Mouse (Mus musculus) layer of hippocampus, adult 8-10 months (tissue): ENCODE results near the gene Ccl27a. TPM values are rescaled to one million over a fixed set of nuclear protein-coding genes. Genes with fewer than 3 reads are reported as not detected.

ENCODE experiments used
- DNase-seq, 2 experiments: peaks; one replicate each; pipeline ENCODE4 v3.0.0; 2022; ENCODE audit warnings: low spot score in 2 of 2
- total RNA-seq, 4 experiments: library from RNA; stranded (reverse); gene quantifications; 2 replicates each; pipeline ENCODE4 v1.2.4; 2022

Ccl27a gene
- total RNA-seq, 4 experiments from 2014 or later: 121 to 139 (median 130) TPM

DNA sequence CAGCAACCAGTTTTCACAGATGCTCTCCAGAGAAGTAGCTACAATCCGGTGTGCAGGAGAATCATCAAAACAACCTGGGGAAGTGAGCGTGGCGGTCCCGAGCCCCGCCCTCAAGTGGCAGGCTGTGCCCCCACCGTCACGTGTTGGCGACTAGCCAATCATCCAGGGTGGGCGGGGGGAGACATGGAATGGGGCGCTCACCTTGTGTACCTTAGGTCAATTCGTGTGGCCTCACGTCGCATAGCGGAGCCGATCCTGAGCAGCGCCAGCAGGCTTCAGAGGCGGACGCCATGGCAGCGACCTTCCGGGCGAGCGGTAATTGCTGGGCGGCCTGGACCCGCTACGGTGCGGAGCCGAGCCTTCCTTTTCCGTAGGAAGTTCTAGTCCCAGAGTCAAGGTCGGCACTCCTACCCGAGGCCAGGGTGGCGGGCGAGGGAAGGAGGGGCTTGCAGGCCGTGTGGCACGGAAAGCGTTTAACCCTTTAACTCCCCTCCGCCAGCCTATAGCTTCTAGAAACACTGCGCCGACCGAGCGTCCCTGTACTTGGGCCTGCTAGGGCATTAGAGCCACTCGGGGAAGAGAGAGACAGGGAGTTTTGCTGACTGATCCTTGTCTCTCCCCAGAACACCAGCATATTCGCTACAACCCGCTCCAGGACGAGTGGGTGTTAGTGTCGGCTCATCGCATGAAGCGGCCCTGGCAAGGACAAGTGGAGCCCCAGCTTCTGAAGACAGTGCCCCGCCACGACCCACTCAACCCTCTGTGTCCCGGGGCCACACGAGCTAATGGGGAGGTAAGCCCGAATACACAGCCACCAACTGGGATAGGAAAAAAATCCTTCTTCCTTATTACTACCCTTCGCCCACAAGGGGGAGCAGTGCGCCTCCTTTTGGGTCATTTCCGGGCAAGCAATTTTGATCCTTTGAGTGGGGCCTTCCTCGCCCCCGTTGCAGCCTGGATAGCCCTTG lies 18.4 kb downstream of the Ccl27a start, which contains the start of gene Sigmar1:
Sigmar1 (minus strand) TSS at position 820 of the 968 bp plus-strand sequence.
- DNase-seq: peak; percentile 76 to 79

- no peak for DNase-seq
Observed at GRCm38 (mm10) chr4:41754797-41755337, 19.2 kb downstream of the Ccl27a start, which contains the start of gene Galt. Gene Galt (plus strand): TSS chr4:41755228.

- DNase-seq: no peak
Observed at GRCm38 (mm10) chr4:41745021-41745420, 29.0 kb downstream of the Ccl27a start.

- DNase-seq: no peak
Observed at GRCm38 (mm10) chr4:41744131-41744530, 29.9 kb downstream of the Ccl27a start.

- DNase-seq: peak; percentile 92 to 93
Observed at GRCm38 (mm10) chr4:41741158-41741560, 32.9 kb downstream of the Ccl27a start.

GRCm38 (mm10) chr4:41740380-41741157 lies 33.5 kb downstream of the Ccl27a start:
- peak; percentile 65 to 75 for DNase-seq

- DNase-seq: no peak
Observed at GRCm38 (mm10) chr4:41739260-41739659, 34.8 kb downstream of the Ccl27a start.

DNA sequence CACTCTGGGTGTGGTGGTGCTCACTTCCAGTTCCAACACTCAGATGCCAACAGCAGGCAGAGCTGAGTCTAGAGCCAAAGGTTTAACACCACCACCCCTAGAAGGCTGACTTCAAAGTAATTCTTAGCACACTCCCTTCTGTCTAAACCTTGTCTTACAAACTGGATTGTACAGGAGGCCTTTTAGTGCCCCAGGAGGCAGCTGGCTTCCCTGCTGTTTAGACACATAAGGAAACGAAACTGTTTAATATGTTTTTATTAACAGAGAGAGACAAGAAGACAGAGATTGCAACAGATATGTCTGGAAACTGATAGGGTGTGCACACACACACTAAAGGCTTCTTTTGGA lies 35.8 kb downstream of the Ccl27a start:
- DNase-seq: no peak

- DNase-seq: peak in 1 of 2 experiments; percentile 85
Observed at GRCm38 (mm10) chr4:41737602-41738255, 36.3 kb downstream of the Ccl27a start.

DNA sequence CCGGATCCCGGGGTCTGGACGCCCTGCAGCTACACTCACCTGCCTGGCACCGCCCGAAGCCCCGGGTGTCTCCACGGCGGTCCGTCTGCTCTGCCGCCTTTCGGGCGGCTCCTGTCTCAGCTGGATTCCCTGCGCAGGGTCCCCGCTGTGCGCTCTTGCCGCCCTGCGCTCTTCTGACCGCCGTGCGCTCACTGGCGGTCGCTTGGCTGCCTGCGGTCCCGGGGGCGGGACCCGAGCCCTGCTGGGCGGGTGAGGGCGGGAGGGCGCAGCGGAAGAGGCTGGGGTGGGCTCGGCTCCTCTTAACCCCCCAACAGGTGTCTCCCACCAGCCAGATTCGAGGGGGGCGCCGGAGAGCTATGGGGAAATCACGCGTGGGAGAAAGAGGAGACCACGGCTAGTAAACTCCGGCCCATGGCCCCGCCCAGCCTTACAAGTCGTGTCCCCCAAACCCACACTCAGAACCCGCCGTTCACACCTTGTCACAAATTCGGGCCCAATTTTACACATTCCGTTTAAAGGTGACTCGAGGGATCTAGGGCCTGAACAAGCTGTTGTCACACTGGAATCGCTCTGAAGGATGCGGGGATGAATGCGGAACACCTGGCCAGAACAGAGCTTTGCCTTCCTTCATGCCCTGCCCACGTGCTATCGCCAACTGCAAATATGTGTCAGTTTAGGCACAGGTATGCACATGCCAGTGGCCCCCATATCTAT lies 42.8 kb downstream of the Ccl27a start, which contains the start of gene Arid3c:
Arid3c (minus strand) TSS at position 91 of the 714 bp plus-strand sequence.
- DNase-seq: no peak

GRCm38 (mm10) chr4:41726826-41727621 lies 47.0 kb downstream of the Ccl27a start:
- no peak for DNase-seq

- DNase-seq: peak; percentile 93 to 95
Observed at GRCm38 (mm10) chr4:41722918-41723351, 51.1 kb downstream of the Ccl27a start, which contains the start of gene Dctn3. Gene Dctn3 (minus strand): TSS chr4:41723170.

Other genes with a start within 250 kb of the Ccl27a start
- gene Fam219a, start 204.7 kb downstream of the Ccl27a start, total RNA-seq: 100 to 1,000 TPM; 152 to 178 (median 165) TPM
- gene Dnaic1, start 204.5 kb downstream of the Ccl27a start, total RNA-seq: 1 to 10 TPM; 3.6 to 8.4 (median 5.9) TPM
- gene Enho, start 133.9 kb downstream of the Ccl27a start, total RNA-seq: 10 to 100 TPM; 51.7 to 56.4 (median 54.1) TPM
- 10 to 100 TPM; 84.3 to 93.9 (median 90.2) TPM for gene Cntfr, start 77.2 kb downstream of the Ccl27a start, total RNA-seq
- gene Il11ra1, start 74.3 kb downstream of the Ccl27a start, total RNA-seq: 10 to 100 TPM; 39.9 to 44.4 (median 41.6) TPM
- gene Rpp25l, start 60.7 kb downstream of the Ccl27a start, total RNA-seq: 10 to 100 TPM; 25.7 to 31.7 (median 30.2) TPM
- gene Dctn3, start 51.1 kb downstream of the Ccl27a start, total RNA-seq: 100 to 1,000 TPM; 141 to 156 (median 152) TPM
- gene Arid3c, start 43.1 kb downstream of the Ccl27a start, total RNA-seq: not detected
- 10 to 100 TPM; 52.0 to 67.1 (median 53.6) TPM for gene Galt, start 19.0 kb downstream of the Ccl27a start, total RNA-seq
- gene Sigmar1, start 18.1 kb downstream of the Ccl27a start, total RNA-seq: 10 to 100 TPM; 37.7 to 46.8 (median 40.6) TPM
- gene Gm21541, start 129.4 kb upstream of the Ccl27a start, total RNA-seq: not detected
- gene Gm20878, start 167.3 kb upstream of the Ccl27a start, total RNA-seq: 10 to 100 TPM; 17.6 to 29.5 (median 18.1) TPM
- 1 to 10 TPM; 1.0 to 2.2 (median 1.4) TPM for gene Fam205a4, start 191.8 kb upstream of the Ccl27a start, total RNA-seq